Mouse (Mus musculus) hindbrain, postnatal 0 days (tissue): Measurements from ENCODE around the gene Atg10. TPM values are rescaled to one million over a fixed set of nuclear protein-coding genes. Genes with fewer than 3 reads are reported as not detected.

Experiments
- ATAC-seq: fragments of 200-750 bp; cut with Nextera tagmentation; 2 replicates; pipeline ENCODE4 v1.8.0; 2017; ENCODE audit warnings: mild to moderate bottlenecking, moderate TSS enrichment, moderate library complexity
- DNase-seq: peaks from one replicate; pipeline ENCODE4 v3.0.0-alpha.2; 2015; ENCODE audit warnings: low spot score
- H3K27ac ChIP-seq: fragments of 300-500 bp; sonication (generic); 2 replicates; pipeline ENCODE4 v1.5.1; 2014; ENCODE audit warnings: mild to moderate bottlenecking
- H3K27me3 ChIP-seq: fragments of 300-500 bp; sonication (generic); 2 replicates; pipeline ENCODE4 v1.6.1; 2014; ENCODE audit warnings: low read length, mixed read lengths; ENCODE audit not compliant: insufficient read depth
- H3K36me3 ChIP-seq: fragments of 300-500 bp; sonication (generic); 2 replicates; pipeline ENCODE4 v1.6.1; 2014; ENCODE audit warnings: low read length, mixed read lengths; ENCODE audit not compliant: insufficient read depth
- H3K4me1 ChIP-seq: fragments of 300-500 bp; sonication (generic); 2 replicates; pipeline ENCODE4 v1.6.1; 2014; ENCODE audit warnings: antibody characterized with exemption, low read length, mixed read lengths; ENCODE audit not compliant: insufficient read depth
- H3K4me2 ChIP-seq: fragments of 300-500 bp; sonication (generic); 2 replicates; pipeline ENCODE4 v1.6.1; 2014; ENCODE audit warnings: low read depth, mild to moderate bottlenecking, low read length, moderate library complexity, mixed read lengths
- H3K4me3 ChIP-seq: fragments of 300-500 bp; sonication (generic); 2 replicates; pipeline ENCODE4 v1.5.1; 2014; ENCODE audit warnings: low read length
- H3K9ac ChIP-seq: fragments of 300-500 bp; sonication (generic); replicated peaks from 2 replicates; pipeline ENCODE4 v1.6.1; 2014; ENCODE audit warnings: mild to moderate bottlenecking, low read length, moderate library complexity, mixed read lengths
- H3K9me3 ChIP-seq: fragments of 300-500 bp; sonication (generic); 2 replicates; pipeline ENCODE4 v1.6.1; 2016; ENCODE audit warnings: low read length, mixed read lengths
- CTCF ChIP-seq: IDR thresholded peaks from 2 replicates; pipeline ENCODE4 v1.5.1; 2016; ENCODE audit warnings: antibody characterized with exemption, control low read depth, low read depth
- WGBS: fragments of 180-500 bp; shearing (Covaris S2); extraction: QIAGEN DNeasy Blood & Tissue Kit; methylation state at CpG from one replicate; pipeline ENCODE4 v1.1.7; 2014; 5-methylcytosine and 5-hydroxymethylcytosine counted together
- polyA plus RNA-seq: library from polyadenylated mRNA; unstranded; fragments of >200 nt; fragmentation: Nextera tagmentation; extraction: Ambion mirVana; gene quantifications from 2 replicates; pipeline ENCODE4 v1.2.1, GENCODE M21; 2015
- total RNA-seq: library from RNA; depleted of rRNA; stranded (reverse); fragments of >200 nt; gene quantifications from 2 replicates; pipeline ENCODE4 v1.2.3, GENCODE M21; 2014

Gene Atg10
- total and polyA plus RNA-seq, 2 experiments from 2014 or later = 5.2 to 13.9 TPM

- Histone ChIP-seq H3K4me3 (no peak overlapping the region), H3K36me3 (no peaks in the 10 kb centered on the region), H3K9ac (no peak overlapping the region), H3K4me1 (no peaks in the 10 kb centered on the region), H3K27me3 (no peaks in the 10 kb centered on the region), H3K4me2 (no peak overlapping the region), H3K9me3 (no peaks in the 10 kb centered on the region), H3K27ac (no peak overlapping the region)
- 91% methylated on average over 2 of the region's 2 CpGs for WGBS
- DNase-seq = no peak
- ATAC-seq = no peak
- no peak for TF ChIP-seq CTCF
Measured at GRCm38 (mm10) chr13:90984073-90984472, 239.7 kb downstream of the Atg10 start.

DNA sequence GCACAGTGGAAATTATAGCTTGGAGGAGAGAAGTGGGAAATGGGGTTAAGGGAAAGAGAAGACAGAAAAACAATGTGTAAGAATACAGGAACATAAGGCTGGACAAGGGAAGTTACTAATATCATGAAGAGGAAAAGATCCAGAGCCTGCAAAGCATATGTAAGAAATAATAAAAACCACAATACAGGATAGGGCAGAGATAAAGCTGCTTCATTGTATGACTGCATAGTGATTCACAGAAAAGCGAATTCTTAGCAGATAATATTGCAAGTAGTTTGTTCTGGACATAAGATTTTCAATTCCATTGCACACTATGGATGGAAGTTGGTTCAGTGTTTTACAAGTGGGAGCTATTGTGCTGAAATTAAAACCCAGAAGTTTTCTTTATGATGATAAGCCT lies 242.0 kb downstream of the Atg10 start:
- DNase-seq (no peak), ATAC-seq (no peak)
- no peak overlapping the region for H3K4me3 ChIP-seq
- H3K4me1 ChIP-seq = no peaks in the 10 kb centered on the region
- H3K9ac ChIP-seq = no peak overlapping the region
- WGBS = 86% methylated on average over 1 of the region's 1 CpGs
- H3K27me3 ChIP-seq = no peaks in the 10 kb centered on the region
- H3K4me2 ChIP-seq = no peak overlapping the region
- H3K27ac ChIP-seq = no peak overlapping the region
- no peaks in the 10 kb centered on the region for H3K9me3 ChIP-seq
- TF ChIP-seq CTCF = no peak
- H3K36me3 ChIP-seq = no peaks in the 10 kb centered on the region

DNA sequence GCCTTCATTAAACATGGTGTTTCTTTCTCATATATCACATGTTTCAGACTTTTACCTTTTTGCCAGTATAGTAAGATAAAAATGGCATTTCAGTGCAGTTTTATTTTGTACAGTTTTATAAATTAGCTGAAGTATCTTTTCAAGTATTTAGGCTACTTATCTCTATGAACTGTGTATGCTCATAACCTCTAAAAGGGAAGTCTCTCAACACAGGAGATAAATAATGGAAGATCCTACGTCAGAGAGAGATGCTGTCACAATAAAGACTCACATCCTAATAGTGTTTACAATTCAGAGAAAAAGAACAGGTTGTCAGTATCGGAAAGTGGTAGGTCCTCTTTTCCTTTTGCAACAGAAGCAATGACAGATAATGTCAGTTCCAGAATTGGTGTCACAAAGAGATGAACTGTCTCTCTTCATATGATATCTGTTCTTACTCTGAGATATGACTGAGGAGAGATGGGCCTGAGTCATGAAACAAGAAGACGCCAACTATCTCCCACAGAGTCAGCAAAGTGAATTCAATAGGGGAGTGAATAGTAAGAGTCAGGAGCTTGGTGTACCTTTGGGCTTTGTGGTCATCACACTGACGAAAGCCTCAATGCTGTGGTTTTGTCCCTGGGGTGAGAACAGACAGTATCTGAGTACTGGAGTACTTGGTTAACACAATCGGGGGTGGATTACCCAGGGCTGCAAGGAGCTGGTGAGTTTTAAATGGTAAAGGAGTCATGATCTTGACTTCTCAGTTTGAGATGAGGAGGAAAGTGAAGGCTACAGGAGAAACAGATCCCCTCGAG lies 242.7 kb downstream of the Atg10 start:
- H3K36me3 ChIP-seq = no peaks in the 10 kb centered on the region
- H3K4me3 ChIP-seq = no peak overlapping the region
- no peak overlapping the region for H3K27ac ChIP-seq
- WGBS = 85% methylated on average over 6 of the region's 6 CpGs
- DNase-seq (no peak), ATAC-seq (no peak)
- no peak overlapping the region for H3K9ac ChIP-seq
- no peaks in the 10 kb centered on the region for H3K4me1 ChIP-seq
- no peak for TF ChIP-seq CTCF
- no peaks in the 10 kb centered on the region for H3K9me3 ChIP-seq
- H3K27me3 ChIP-seq = no peaks in the 10 kb centered on the region
- no peak overlapping the region for H3K4me2 ChIP-seq

DNA sequence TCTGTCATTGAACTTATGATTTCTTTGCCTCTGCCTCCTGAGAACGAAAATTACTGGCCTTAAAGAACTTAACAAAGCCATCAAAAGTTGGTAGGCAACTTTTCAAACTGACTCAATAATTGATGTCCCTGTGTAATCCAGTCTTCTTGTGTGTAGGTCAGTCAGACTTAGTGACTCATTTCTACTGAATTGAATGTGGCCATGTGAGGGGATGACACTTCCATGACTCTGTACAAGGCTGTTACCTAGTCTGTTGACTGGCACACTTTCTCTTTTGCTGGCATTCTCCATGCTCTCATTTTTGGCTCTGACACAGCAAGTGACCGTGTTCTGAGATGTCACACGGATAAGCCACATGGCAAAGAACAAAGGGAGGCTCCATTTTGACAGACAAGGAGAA lies 246.7 kb downstream of the Atg10 start:
- no peak overlapping the region for H3K27ac ChIP-seq
- H3K9me3 ChIP-seq = no peaks in the 10 kb centered on the region
- H3K36me3 ChIP-seq = no peaks in the 10 kb centered on the region
- no peak overlapping the region for H3K4me2 ChIP-seq
- H3K9ac ChIP-seq = no peak overlapping the region
- no peak overlapping the region for H3K4me3 ChIP-seq
- no peak for ATAC-seq
- H3K27me3 ChIP-seq = no peaks in the 10 kb centered on the region
- no peak for TF ChIP-seq CTCF
- DNase-seq = no peak
- peaks cover 4% of the 10 kb centered on the region; the same call in 1 of the 2 replicates for H3K4me1 ChIP-seq
- 61% methylated on average over 3 of the region's 3 CpGs for WGBS

DNA sequence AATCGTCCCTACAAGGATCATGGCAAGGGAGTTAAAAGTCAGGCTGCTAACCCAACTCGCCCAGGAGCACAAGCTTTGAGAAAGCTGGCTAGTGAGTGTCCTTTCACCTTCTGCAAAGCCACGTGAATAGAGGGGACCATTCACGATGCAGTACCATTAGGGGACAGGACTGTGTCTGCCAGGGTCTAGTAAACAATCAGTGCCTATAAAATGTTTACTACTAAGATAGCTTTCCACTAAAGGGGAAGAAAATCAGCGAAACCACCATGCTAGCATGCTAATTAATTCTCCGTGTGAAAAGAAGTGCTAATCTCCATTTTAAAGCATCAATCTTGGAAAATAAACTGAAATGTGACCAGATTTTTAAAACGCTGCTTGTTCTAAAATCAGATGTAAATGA lies 250.4 kb downstream of the Atg10 start:
- Histone ChIP-seq H3K4me2 (no peak overlapping the region), H3K4me3 (no peak overlapping the region), H3K9ac (no peak overlapping the region), H3K36me3 (no peaks in the 10 kb centered on the region), H3K4me1 (peaks cover 4% of the 10 kb centered on the region; the same call in 1 of the 2 replicates), H3K27ac (no peak overlapping the region), H3K27me3 (no peaks in the 10 kb centered on the region), H3K9me3 (no peaks in the 10 kb centered on the region)
- 44% methylated on average over 7 of the region's 7 CpGs for WGBS
- DNase-seq = peak; percentile 10
- ATAC-seq = no peak
- no peak for TF ChIP-seq CTCF

- ATAC-seq (no peak), DNase-seq (no peak)
- Histone ChIP-seq H3K4me2 (no peak overlapping the region), H3K9ac (no peak overlapping the region), H3K36me3 (no peaks in the 10 kb centered on the region), H3K27me3 (no peaks in the 10 kb centered on the region), H3K27ac (no peak overlapping the region), H3K4me3 (no peak overlapping the region), H3K4me1 (peaks cover 4% of the 10 kb centered on the region; the same call in 1 of the 2 replicates), H3K9me3 (no peaks in the 10 kb centered on the region)
- WGBS = 81% methylated on average over 10 of the region's 10 CpGs
- no peak for TF ChIP-seq CTCF
Measured at GRCm38 (mm10) chr13:90970259-90971017, 253.3 kb downstream of the Atg10 start.
